Mouse (Mus musculus) gastrocnemius, postnatal 10 days (tissue): ENCODE results near the gene Atp6v1a. TPM values are rescaled to one million over a fixed set of nuclear protein-coding genes. Genes with fewer than 3 reads are reported as not detected.

Experiments used
- DNase-seq: peaks from one replicate; pipeline ENCODE4 v3.0.0; 2021; ENCODE audit warnings: mixed read lengths
- total RNA-seq, 2 experiments: library from RNA; stranded (reverse); gene quantifications; 2 replicates each; pipeline ENCODE4 v1.2.3; 2021

Atp6v1a gene
- total RNA-seq, 2 experiments from 2014 or later, result 40.0 to 45.3 TPM

- DNase-seq, result peak; percentile 11
Observed at GRCm38 (mm10) chr16:44138377-44138978, 1.0 kb downstream of the Atp6v1a start.

- DNase-seq, result no peak
Observed at GRCm38 (mm10) chr16:44136511-44137021, 2.9 kb downstream of the Atp6v1a start.

- no peak for DNase-seq
Observed at GRCm38 (mm10) chr16:44133187-44133586, 6.3 kb downstream of the Atp6v1a start.

GRCm38 (mm10) chr16:44132300-44132699 lies 7.2 kb downstream of the Atp6v1a start:
- DNase-seq, result no peak

GRCm38 (mm10) chr16:44126437-44126836 lies 13.1 kb downstream of the Atp6v1a start:
- DNase-seq, result no peak

- DNase-seq, result no peak
Observed at GRCm38 (mm10) chr16:44125436-44125835, 14.1 kb downstream of the Atp6v1a start.

- no peak for DNase-seq
Observed at GRCm38 (mm10) chr16:44124713-44125112, 14.8 kb downstream of the Atp6v1a start.

GRCm38 (mm10) chr16:44123786-44124185 lies 15.7 kb downstream of the Atp6v1a start:
- DNase-seq, result no peak

- no peak for DNase-seq
Observed at GRCm38 (mm10) chr16:44122982-44123725, 16.4 kb downstream of the Atp6v1a start.

GRCm38 (mm10) chr16:44122574-44122973 lies 16.9 kb downstream of the Atp6v1a start:
- no peak for DNase-seq

- no peak for DNase-seq
Observed at GRCm38 (mm10) chr16:44122122-44122521, 17.4 kb downstream of the Atp6v1a start.

GRCm38 (mm10) chr16:44119753-44120501 lies 19.6 kb downstream of the Atp6v1a start:
- no peak for DNase-seq

- peak; percentile 53 for DNase-seq
Observed at GRCm38 (mm10) chr16:44109002-44109401, 30.5 kb downstream of the Atp6v1a start.

- DNase-seq, result no peak
Observed at GRCm38 (mm10) chr16:44105211-44105610, 34.3 kb downstream of the Atp6v1a start.

- no peak for DNase-seq
Observed at GRCm38 (mm10) chr16:44103806-44104766, 35.4 kb downstream of the Atp6v1a start.

GRCm38 (mm10) chr16:44102925-44103324 lies 36.6 kb downstream of the Atp6v1a start:
- DNase-seq, result no peak

GRCm38 (mm10) chr16:44101181-44101710 lies 38.3 kb downstream of the Atp6v1a start:
- no peak for DNase-seq

- DNase-seq, result no peak
Observed at GRCm38 (mm10) chr16:44099377-44099776, 40.1 kb downstream of the Atp6v1a start.

- DNase-seq, result no peak
Observed at GRCm38 (mm10) chr16:44087650-44088049, 51.9 kb downstream of the Atp6v1a start.

GRCm38 (mm10) chr16:44063025-44063894 lies 76.2 kb downstream of the Atp6v1a start, which contains the start of gene Gramd1c:
Gene Gramd1c, minus strand, starts transcription at chr16:44063345.
- peak; percentile 60 for DNase-seq
